Mouse (Mus musculus): ENCODE data around the gene Tmem189. TPM values are rescaled to one million over a fixed set of nuclear protein-coding genes. Genes with fewer than 3 reads are reported as not detected.

The Tmem189 gene
- 11.3 and 11.7 TPM in 2 replicates for polyA plus RNA-seq (2012)

DNA sequence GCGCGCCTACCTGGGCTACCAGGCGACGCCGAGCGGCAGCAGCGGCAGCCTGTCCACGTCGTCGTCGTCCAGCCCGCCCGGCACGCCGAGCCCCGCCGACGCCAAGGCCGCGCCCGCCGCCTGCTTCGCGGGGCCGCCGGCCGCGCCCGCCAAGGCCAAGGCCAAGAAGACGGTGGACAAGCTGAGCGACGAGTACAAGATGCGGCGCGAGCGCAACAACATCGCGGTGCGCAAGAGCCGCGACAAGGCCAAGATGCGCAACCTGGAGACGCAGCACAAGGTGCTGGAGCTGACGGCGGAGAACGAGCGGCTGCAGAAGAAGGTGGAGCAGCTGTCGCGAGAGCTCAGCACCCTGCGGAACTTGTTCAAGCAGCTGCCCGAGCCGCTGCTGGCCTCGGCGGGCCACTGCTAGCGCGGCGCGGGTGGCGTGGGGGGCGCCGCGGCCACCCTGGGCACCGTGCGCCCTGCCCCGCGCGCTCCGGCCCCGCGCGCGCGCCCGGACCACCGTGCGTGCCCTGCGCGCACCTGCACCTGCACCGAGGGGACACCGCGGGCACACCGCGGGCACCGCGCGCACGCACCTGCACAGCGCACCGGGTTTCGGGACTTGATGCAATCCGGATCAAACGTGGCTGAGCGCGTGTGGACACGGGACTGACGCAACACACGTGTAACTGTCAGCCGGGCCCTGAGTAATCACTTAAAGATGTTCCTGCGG is at the start of gene Tmem189:
TSS of gene Tmem189 (minus strand) at position 322 of the 718 bp plus-strand sequence.
- TF ChIP-seq GATA1 (IDR thresholded peaks at IDR 0.05; ENCODE audit: low read length) (no peak), TAL1 (IDR thresholded peaks at IDR 0.05; ENCODE audit: low read length) (no peak)
- peaks cover 44% of the 10 kb centered on the region for H3K4me1 ChIP-seq (ENCODE audit: control insufficient read depth)
- peak within 1 kb of the TSS; percentile 75 for H3K4me3 ChIP-seq (replicated peaks)
- peaks cover 8% of the 10 kb centered on the region for H3K36me3 ChIP-seq (ENCODE audit: control insufficient read depth)
- no peaks in the 10 kb centered on the region for H3K9me3 ChIP-seq (ENCODE audit: control insufficient read depth, low read length)
- peaks cover 58% of the 10 kb centered on the region for H3K27me3 ChIP-seq (ENCODE audit: control insufficient read depth)

DNA sequence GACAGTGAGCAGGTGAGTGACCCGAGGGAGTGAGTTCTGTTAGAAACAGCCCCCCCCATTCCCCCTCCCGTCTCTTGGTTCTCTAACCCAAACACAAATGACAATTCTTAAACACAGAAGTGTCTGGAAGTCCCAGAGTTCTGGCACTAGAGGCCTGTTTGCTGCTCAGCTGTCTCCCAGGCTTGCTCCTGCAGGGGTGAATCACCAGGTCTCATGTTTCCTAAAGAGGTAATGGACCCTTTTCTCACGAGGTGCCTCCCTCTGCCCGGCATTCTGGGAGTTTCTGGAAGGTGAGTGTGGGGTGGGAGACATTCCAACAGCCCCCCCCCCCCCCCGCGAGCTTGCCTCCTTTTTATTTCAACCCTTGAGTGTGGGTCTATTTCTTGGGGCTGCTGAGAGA is 49.4 kb upstream of the Tmem189 start:
- Histone ChIP-seq H3K4me1 (ENCODE audit: control insufficient read depth) (no peaks in the 10 kb centered on the region), H3K36me3 (ENCODE audit: control insufficient read depth) (no peaks in the 10 kb centered on the region), H3K27me3 (ENCODE audit: control insufficient read depth) (no peaks in the 10 kb centered on the region), H3K9me3 (ENCODE audit: control insufficient read depth, low read length) (no peaks in the 10 kb centered on the region), H3K4me3 (replicated peaks) (no peak overlapping the region)
- TF ChIP-seq TAL1 (IDR thresholded peaks at IDR 0.05; ENCODE audit: low read length) (no peak), GATA1 (IDR thresholded peaks at IDR 0.05; ENCODE audit: low read length) (no peak)

DNA sequence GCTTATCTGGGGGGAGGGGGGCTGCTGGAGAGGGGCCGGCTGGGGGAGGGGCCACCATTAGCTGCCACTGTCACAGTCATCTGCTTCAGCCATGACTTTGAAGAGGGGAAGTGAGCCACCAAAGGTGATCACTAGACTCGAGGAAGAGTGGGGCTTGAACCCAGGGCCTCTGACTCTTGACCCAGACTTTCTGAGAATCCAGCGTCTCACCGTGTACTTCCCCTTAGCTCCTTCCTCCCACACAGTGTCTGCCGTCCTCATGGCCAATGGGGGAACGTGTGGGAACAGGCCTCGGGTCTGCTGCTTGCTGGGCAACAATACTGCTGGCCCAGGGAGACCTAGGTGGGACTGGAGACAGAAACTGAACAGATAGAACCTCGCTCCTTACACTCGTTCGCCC is 45.2 kb upstream of the Tmem189 start:
- 0 out of 2 replicates have a peak, but pooled peaks cover 2% of the 10 kb centered on the region for H3K27me3 ChIP-seq (ENCODE audit: control insufficient read depth)
- TF ChIP-seq GATA1 (IDR thresholded peaks at IDR 0.05; ENCODE audit: low read length): no peak
- no peak for TF ChIP-seq TAL1 (IDR thresholded peaks at IDR 0.05; ENCODE audit: low read length)
- no peaks in the 10 kb centered on the region for H3K9me3 ChIP-seq (ENCODE audit: control insufficient read depth, low read length)
- no peaks in the 10 kb centered on the region for H3K4me1 ChIP-seq (ENCODE audit: control insufficient read depth)
- no peaks in the 10 kb centered on the region for H3K36me3 ChIP-seq (ENCODE audit: control insufficient read depth)
- no peak overlapping the region for H3K4me3 ChIP-seq (replicated peaks)

DNA sequence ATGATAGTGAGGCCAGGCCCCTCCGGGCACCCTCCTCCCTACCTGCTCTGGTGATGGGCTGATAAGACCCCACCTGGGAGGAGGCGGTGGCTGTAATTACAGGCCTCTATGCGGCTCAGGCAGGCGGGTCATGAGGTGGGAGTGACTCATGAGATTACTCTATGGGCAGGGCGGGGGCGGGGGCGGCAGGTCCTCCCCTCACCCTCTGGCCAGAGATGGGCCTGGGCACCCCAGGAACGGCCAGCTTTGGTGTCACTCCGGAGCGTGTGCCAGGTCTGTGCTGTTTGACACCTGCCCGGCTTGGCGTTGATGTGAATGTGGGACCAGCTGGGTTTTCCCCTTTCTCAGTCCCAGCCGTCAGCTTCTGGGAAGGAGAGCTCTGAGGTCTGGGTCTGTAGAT is 41.5 kb upstream of the Tmem189 start:
- Histone ChIP-seq H3K9me3 (ENCODE audit: control insufficient read depth, low read length) (no peaks in the 10 kb centered on the region), H3K27me3 (ENCODE audit: control insufficient read depth) (peaks cover 2% of the 10 kb centered on the region; the same call in 1 of the 2 replicates), H3K4me3 (replicated peaks) (no peak overlapping the region), H3K4me1 (ENCODE audit: control insufficient read depth) (no peaks in the 10 kb centered on the region), H3K36me3 (ENCODE audit: control insufficient read depth) (no peaks in the 10 kb centered on the region)
- TF ChIP-seq TAL1 (IDR thresholded peaks at IDR 0.05; ENCODE audit: low read length) (no peak), GATA1 (IDR thresholded peaks at IDR 0.05; ENCODE audit: low read length) (no peak)

DNA sequence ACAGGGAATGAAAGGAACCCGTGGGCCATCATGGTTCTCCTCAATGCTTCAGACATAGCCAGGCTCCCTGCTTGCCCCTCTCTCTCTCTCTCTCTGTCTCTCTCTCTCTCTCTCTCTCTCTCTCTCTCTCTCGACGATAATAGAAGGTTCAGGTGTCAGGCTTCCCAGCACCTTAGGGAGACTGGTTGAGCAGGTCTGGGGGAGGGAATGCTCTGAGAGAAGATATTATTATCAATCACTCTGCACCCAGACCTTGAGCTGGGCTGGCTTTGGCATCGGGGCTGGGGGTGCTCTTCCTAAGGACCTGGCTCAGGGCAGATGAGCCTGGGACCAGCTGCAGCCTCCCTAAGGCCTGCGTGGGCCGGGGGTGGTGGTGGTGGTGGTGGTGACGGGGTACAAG is 40.4 kb upstream of the Tmem189 start:
- H3K4me1 ChIP-seq (ENCODE audit: control insufficient read depth): no peaks in the 10 kb centered on the region
- no peak overlapping the region for H3K4me3 ChIP-seq (replicated peaks)
- H3K9me3 ChIP-seq (ENCODE audit: control insufficient read depth, low read length): no peaks in the 10 kb centered on the region

DNA sequence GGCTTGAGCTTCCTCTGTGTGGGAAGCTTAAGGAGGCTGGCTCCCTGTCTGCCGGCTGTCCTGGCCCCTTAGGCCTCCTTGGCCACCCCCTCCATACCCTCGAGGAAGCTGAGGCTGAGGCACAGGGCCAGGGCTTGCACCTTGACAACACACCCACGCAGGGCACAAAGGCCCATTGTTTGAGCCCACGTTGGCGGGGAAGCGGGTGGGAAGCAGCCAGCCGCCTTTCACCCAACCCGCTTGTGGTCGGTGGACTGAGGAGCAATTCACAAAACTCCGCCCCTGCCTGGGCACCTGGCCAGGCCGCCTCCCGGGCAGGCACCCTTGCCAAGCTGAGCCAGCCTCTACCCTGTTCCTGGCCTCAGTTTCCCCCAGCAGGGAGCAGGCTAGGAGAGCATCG is 37.5 kb upstream of the Tmem189 start:
- no peak overlapping the region for H3K4me3 ChIP-seq (replicated peaks)
- H3K4me1 ChIP-seq (ENCODE audit: control insufficient read depth): no peaks in the 10 kb centered on the region
- H3K9me3 ChIP-seq (ENCODE audit: control insufficient read depth, low read length): no peaks in the 10 kb centered on the region
- H3K36me3 ChIP-seq (ENCODE audit: control insufficient read depth): no peaks in the 10 kb centered on the region
- TF ChIP-seq GATA1 (IDR thresholded peaks at IDR 0.05; ENCODE audit: low read length) (no peak), TAL1 (IDR thresholded peaks at IDR 0.05; ENCODE audit: low read length) (no peak)
- H3K27me3 ChIP-seq (ENCODE audit: control insufficient read depth): peaks cover 2% of the 10 kb centered on the region; the same call in 1 of the 2 replicates

More for the DNA sequence above, 40.4 kb upstream of the Tmem189 start:
- peaks cover 2% of the 10 kb centered on the region; the same call in 1 of the 2 replicates for H3K27me3 ChIP-seq (ENCODE audit: control insufficient read depth)
- TF ChIP-seq GATA1 (IDR thresholded peaks at IDR 0.05; ENCODE audit: low read length): no peak
- no peaks in the 10 kb centered on the region for H3K36me3 ChIP-seq (ENCODE audit: control insufficient read depth)

DNA sequence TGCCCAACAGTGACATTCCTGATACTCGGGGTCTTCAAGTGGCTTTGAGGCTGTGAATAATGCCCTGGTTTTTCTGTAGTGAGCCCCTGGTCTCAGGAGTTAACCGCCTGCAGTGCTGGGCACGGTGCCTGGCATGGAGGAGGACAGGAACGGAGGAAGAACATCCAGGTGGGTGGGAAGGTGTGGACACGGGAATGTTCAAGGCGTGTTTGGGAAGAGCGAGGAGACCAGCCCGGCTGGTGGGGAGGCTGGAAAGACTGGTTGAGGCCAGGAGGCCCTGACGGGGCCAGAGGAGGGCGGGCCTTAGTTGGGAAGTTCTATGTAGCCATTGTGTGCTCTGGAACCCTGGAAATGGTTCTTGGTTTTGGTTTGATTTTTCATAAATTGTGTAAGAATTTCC is 36.3 kb upstream of the Tmem189 start:
- H3K27me3 ChIP-seq (ENCODE audit: control insufficient read depth): peaks cover 5% of the 10 kb centered on the region; the same call in 1 of the 2 replicates
- no peaks in the 10 kb centered on the region for H3K9me3 ChIP-seq (ENCODE audit: control insufficient read depth, low read length)
- H3K4me1 ChIP-seq (ENCODE audit: control insufficient read depth): no peaks in the 10 kb centered on the region
- no peaks in the 10 kb centered on the region for H3K36me3 ChIP-seq (ENCODE audit: control insufficient read depth)
- TF ChIP-seq GATA1 (IDR thresholded peaks at IDR 0.05; ENCODE audit: low read length) (no peak), TAL1 (IDR thresholded peaks at IDR 0.05; ENCODE audit: low read length) (no peak)
- no peak overlapping the region for H3K4me3 ChIP-seq (replicated peaks)

DNA sequence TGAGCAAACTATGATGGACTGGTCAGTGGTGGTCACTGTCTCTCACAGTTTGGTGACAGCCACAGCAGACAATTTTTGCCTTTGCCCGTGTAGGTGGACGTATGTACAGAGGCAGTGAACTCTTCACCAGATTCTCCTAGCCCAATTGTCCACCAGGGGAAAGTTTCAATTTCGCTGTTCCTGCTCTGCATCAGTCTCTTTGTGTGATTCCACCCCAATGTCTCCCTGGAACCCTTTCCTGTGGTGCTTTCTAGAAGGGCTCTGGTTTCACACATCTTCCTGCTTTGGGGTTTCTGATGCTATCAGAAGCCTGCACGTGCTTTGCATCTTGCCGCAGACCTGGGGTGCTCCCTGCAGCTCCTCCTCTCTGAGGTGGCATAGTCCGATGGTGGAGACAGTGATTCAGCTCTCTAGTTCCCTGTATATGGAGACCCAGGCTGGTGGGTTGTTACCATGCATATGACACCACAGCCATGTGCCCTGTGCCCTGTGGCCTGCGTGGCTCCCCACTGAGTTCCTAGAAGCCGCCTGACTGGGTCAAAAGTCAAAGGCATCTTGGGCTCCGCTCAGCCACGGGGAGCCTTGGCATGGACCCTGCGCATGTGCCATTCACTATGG is 34.1 kb upstream of the Tmem189 start:
- no peaks in the 10 kb centered on the region for H3K4me1 ChIP-seq (ENCODE audit: control insufficient read depth)
- H3K4me3 ChIP-seq (replicated peaks): no peak overlapping the region
- H3K36me3 ChIP-seq (ENCODE audit: control insufficient read depth): no peaks in the 10 kb centered on the region
- no peaks in the 10 kb centered on the region for H3K9me3 ChIP-seq (ENCODE audit: control insufficient read depth, low read length)
- peaks cover 3% of the 10 kb centered on the region; the same call in 1 of the 2 replicates for H3K27me3 ChIP-seq (ENCODE audit: control insufficient read depth)
- TF ChIP-seq GATA1 (IDR thresholded peaks at IDR 0.05; ENCODE audit: low read length) (no peak), TAL1 (IDR thresholded peaks at IDR 0.05; ENCODE audit: low read length) (no peak)

DNA sequence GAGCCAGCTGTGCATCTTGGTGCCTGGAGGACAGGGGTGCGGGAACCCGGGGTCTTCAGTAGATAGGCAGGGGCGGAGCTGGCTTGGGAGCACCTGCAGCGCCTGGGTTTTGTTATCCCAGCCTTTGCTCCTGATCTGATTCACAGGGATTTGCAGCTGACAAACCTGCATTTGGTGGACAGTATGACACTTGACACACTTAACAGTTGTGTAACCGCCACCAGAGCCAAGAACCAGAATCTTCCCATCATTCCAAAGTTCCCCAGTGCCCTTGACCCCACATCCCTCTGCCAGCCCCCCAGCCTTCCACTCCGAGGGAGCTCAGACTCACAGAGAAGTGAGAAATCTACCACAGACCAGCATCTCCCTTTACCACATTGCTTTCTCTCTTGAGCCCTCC is 32.9 kb upstream of the Tmem189 start:
- Histone ChIP-seq H3K4me1 (ENCODE audit: control insufficient read depth) (no peaks in the 10 kb centered on the region), H3K36me3 (ENCODE audit: control insufficient read depth) (no peaks in the 10 kb centered on the region), H3K9me3 (ENCODE audit: control insufficient read depth, low read length) (no peaks in the 10 kb centered on the region), H3K27me3 (ENCODE audit: control insufficient read depth) (peaks cover 3% of the 10 kb centered on the region; the same call in 1 of the 2 replicates), H3K4me3 (replicated peaks) (no peak overlapping the region)
- TF ChIP-seq TAL1 (IDR thresholded peaks at IDR 0.05; ENCODE audit: low read length) (no peak), GATA1 (IDR thresholded peaks at IDR 0.05; ENCODE audit: low read length) (no peak)
